Mouse (Mus musculus): ENCODE measurements around the gene Gfi1.

Gene Gfi1

GRCm38 (mm10) chr5:107725435-107726261, at the start of gene Gfi1:
Gfi1 (minus strand) TSS chr5:107726036.
- no peak for DNase-seq

GRCm38 (mm10) chr5:107772049-107772448, 46.2 kb upstream of the Gfi1 start:
- DNase-seq = no peak

GRCm38 (mm10) chr5:107768224-107768623, 42.4 kb upstream of the Gfi1 start:
- DNase-seq = no peak

- DNase-seq = no peak
Observed at GRCm38 (mm10) chr5:107765946-107766345, 40.1 kb upstream of the Gfi1 start.

GRCm38 (mm10) chr5:107764486-107764885, 38.6 kb upstream of the Gfi1 start:
- no peak for DNase-seq

- no peak for DNase-seq
Observed at GRCm38 (mm10) chr5:107763674-107764073, 37.8 kb upstream of the Gfi1 start.

- no peak for DNase-seq
Observed at GRCm38 (mm10) chr5:107759121-107759520, 33.3 kb upstream of the Gfi1 start.

GRCm38 (mm10) chr5:107756072-107756471, 30.2 kb upstream of the Gfi1 start:
- no peak for DNase-seq

- DNase-seq = no peak
Observed at GRCm38 (mm10) chr5:107754740-107755139, 28.9 kb upstream of the Gfi1 start.

- DNase-seq = no peak
Observed at GRCm38 (mm10) chr5:107753656-107754055, 27.8 kb upstream of the Gfi1 start.

- no peak for DNase-seq
Observed at GRCm38 (mm10) chr5:107749229-107749916, 23.5 kb upstream of the Gfi1 start.

- no peak for DNase-seq
Observed at GRCm38 (mm10) chr5:107739023-107739422, 13.2 kb upstream of the Gfi1 start.

- DNase-seq = no peak
Observed at GRCm38 (mm10) chr5:107738296-107738695, 12.5 kb upstream of the Gfi1 start.

GRCm38 (mm10) chr5:107736171-107736570, 10.3 kb upstream of the Gfi1 start:
- DNase-seq = no peak

GRCm38 (mm10) chr5:107731844-107732243, 6.0 kb upstream of the Gfi1 start:
- DNase-seq = no peak

- no peak for DNase-seq
Observed at GRCm38 (mm10) chr5:107731408-107731807, 5.6 kb upstream of the Gfi1 start.

- DNase-seq = no peak
Observed at GRCm38 (mm10) chr5:107727007-107727402, 1.2 kb upstream of the Gfi1 start.

- no peak for DNase-seq
Observed at GRCm38 (mm10) chr5:107726281-107727006, 608 bp upstream of the Gfi1 start.

GRCm38 (mm10) chr5:107724661-107725434, 988 bp downstream of the Gfi1 start:
- no peak for DNase-seq

- DNase-seq = no peak
Observed at GRCm38 (mm10) chr5:107723541-107724511, 2.0 kb downstream of the Gfi1 start.

Measured in cerebellum, adult 8-10 months (tissue).